Mouse (Mus musculus): ENCODE results near the gene Negr1.

- TF ChIP-seq CTCF (conservative IDR thresholded peaks at IDR 0.05; ENCODE audit: low read length) (no peak), POU5F1 (IDR thresholded peaks at IDR 0.05; ENCODE audit: borderline replicate concordance, low read length) (no peak)
These were observed 521.5 kb downstream of the Negr1 start for GRCm38 (mm10) chr3:157082808-157083784.
